Comparison of ENCODE assay signal across 10 mouse cellular contexts in genomic region chr6:108527993-108528392, GRCm38 (mm10).
A peak's percentile ranks its signal among the peaks of the same experiment; 100 is the strongest.
DNase-seq lines count a peak whose midpoint lies in the region; ATAC-seq and TF ChIP-seq lines count a peak whose summit lies in the region.
"Had no signal": no experiment of that assay in that cellular context is flagged by ENCODE, and none has a peak within 500 bp of the region (broad histone marks: within the 10 kb centered on the region; RNA-seq: fewer than 3 reads in every experiment).

No protein-coding gene starts in this region.

- peaks cover 2% of the 10 kb centered on the region; the same call in 1 of the 2 replicates for H3K36me3 ChIP-seq in heart, embryonic 11.5 days (ENCODE audit: control insufficient read depth, insufficient read depth, low read length)
- H3K36me3 ChIP-seq in lung, postnatal 0 days (ENCODE audit: insufficient read depth, low read length), result no peaks in the 10 kb centered on the region

- intact Hi-C loops in left cerebral cortex, postnatal 14 days (cut with DNase I), result no loop called here

- H3K4me3 ChIP-seq in heart, embryonic 11.5 days (ENCODE audit: low read depth, low read length), result no peak overlapping the region
- H3K4me3 ChIP-seq in lung, postnatal 0 days (ENCODE audit: low read depth, low read length), result no peak overlapping the region
- H3K4me3 ChIP-seq: limb, embryonic 13.5 days had no signal

- H3K27me3 ChIP-seq in heart, embryonic 11.5 days (ENCODE audit: control insufficient read depth, insufficient read depth, low read length), result no peaks in the 10 kb centered on the region
- no peaks in the 10 kb centered on the region for H3K27me3 ChIP-seq in lung, postnatal 0 days (replicated peaks; ENCODE audit: insufficient read depth, low read length)
- H3K27me3 ChIP-seq: limb, embryonic 13.5 days had no signal

- no peak overlapping the region for H3K9ac ChIP-seq in heart, embryonic 11.5 days (ENCODE audit: low read depth, low read length)
- no peak overlapping the region for H3K9ac ChIP-seq in lung, postnatal 0 days (replicated peaks; ENCODE audit: low read depth)
- H3K9ac ChIP-seq: limb, embryonic 13.5 days had no signal

- H3K9me3 ChIP-seq in heart, embryonic 11.5 days (replicated peaks; ENCODE audit: control insufficient read depth, low read length), result no peaks in the 10 kb centered on the region
- H3K9me3 ChIP-seq in lung, postnatal 0 days (ENCODE audit: low read length), result no peaks in the 10 kb centered on the region
- H3K9me3 ChIP-seq: limb, embryonic 13.5 days had no signal

- TF ChIP-seq EP300 in lung, postnatal 0 days (IDR thresholded peaks at IDR 0.05), result peak; percentile 50

- peak overlapping the region; percentile 4; the same call in 1 of the 2 replicates for H3K27ac ChIP-seq in heart, embryonic 11.5 days (ENCODE audit: low read depth, low read length)
- H3K27ac ChIP-seq in lung, postnatal 0 days (ENCODE audit: low read length), result no peak overlapping the region
- H3K27ac ChIP-seq: limb, embryonic 13.5 days had no signal

- H3K4me1 ChIP-seq in heart, embryonic 11.5 days (ENCODE audit: control insufficient read depth, insufficient read depth, low read length), result peaks cover 32% of the 10 kb centered on the region
- H3K4me1 ChIP-seq in lung, postnatal 0 days (ENCODE audit: insufficient read depth, low read depth, low read length), result peaks cover 8% of the 10 kb centered on the region; the same call in 1 of the 2 replicates

- no peak overlapping the region for H3K4me2 ChIP-seq in heart, embryonic 11.5 days
- no peak overlapping the region for H3K4me2 ChIP-seq in lung, postnatal 0 days (replicated peaks; ENCODE audit: low read depth, low read length)
- H3K4me2 ChIP-seq: limb, embryonic 13.5 days had no signal

- no peak for ATAC-seq in heart, embryonic 11.5 days (replicated peaks; ENCODE audit: insufficient number of reproducible peaks, low FRiP score, low TSS enrichment)
- ATAC-seq in lung, postnatal 0 days, result peak; percentile 81

- TF ChIP-seq CTCF in lung, postnatal 0 days (IDR thresholded peaks at IDR 0.05), result no peak

- DNase-seq in adrenal gland, postnatal 10 days, result peak; percentile 22
- DNase-seq in adrenal gland, adult 8-10 months, result no peak
- peak; percentile 55 for DNase-seq in 416B (ENCODE audit: low read depth)
- DNase-seq in lung, postnatal 0 days (ENCODE audit: low spot score), result peak; percentile 76
- no peak for DNase-seq in left cerebral cortex, postnatal 14 days (ENCODE audit: low spot score in 2 of 2)
- DNase-seq in kidney, adult 11 months, result no peak
- no peak for DNase-seq in cerebellum, adult 9-11 months
- DNase-seq: B cell, adult 2 months had no signal

Comparison
In these comparisons a context has a peak if more than half of its experiments do, and no peak if none do; other contexts are left out.
1. DNase-seq: peak in adrenal gland, postnatal 10 days (single experiment), 416B (single experiment) and lung, postnatal 0 days (single experiment); none in adrenal gland, adult 8-10 months (single experiment), left cerebral cortex, postnatal 14 days (0 of 2), kidney, adult 11 months (single experiment) and cerebellum, adult 9-11 months (single experiment).